Mouse (Mus musculus) testis, adult 2 months (tissue): ENCODE results near the gene Tprkb.

ENCODE experiments used
- CTCF ChIP-seq: fragments of 200-500 bp; IDR thresholded peaks from 2 replicates; pipeline ENCODE4 v1.5.1; 2012; ENCODE audit warnings: low read depth, mild to moderate bottlenecking, inconsistent platforms, low read length, moderate library complexity; ENCODE audit not compliant: control insufficient read depth, insufficient read depth, insufficient replicate concordance
- POLR2A ChIP-seq: fragments of 200-500 bp; IDR thresholded peaks from 2 replicates; pipeline ENCODE4 v1.6.1; 2012; ENCODE audit warnings: low read depth, mild to moderate bottlenecking, inconsistent platforms, low read length, moderate library complexity; ENCODE audit not compliant: control insufficient read depth

DNA sequence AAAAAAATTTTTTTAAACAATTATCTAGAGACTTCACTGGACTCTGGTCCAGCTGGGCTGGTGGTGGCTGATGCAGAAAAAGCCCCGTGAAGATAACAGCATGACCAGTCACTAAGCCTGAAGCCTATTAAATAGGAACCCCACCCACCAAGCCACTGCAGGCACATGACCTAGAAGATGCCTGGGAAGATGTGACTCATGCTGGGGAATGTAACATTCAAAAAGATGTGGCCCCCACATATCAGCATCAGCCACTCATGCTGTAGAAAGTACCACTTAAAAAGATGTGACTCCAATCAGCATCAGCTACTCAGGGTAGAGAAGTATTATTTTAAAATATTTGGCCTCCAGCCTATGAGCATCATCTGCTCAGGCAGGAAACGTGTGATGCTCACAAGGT is 58.2 kb downstream of the Tprkb start:
- TF ChIP-seq CTCF (no peak), POLR2A (no peak)
